10 mouse cellular contexts compared by ENCODE assay signal in the genomic region with DNA sequence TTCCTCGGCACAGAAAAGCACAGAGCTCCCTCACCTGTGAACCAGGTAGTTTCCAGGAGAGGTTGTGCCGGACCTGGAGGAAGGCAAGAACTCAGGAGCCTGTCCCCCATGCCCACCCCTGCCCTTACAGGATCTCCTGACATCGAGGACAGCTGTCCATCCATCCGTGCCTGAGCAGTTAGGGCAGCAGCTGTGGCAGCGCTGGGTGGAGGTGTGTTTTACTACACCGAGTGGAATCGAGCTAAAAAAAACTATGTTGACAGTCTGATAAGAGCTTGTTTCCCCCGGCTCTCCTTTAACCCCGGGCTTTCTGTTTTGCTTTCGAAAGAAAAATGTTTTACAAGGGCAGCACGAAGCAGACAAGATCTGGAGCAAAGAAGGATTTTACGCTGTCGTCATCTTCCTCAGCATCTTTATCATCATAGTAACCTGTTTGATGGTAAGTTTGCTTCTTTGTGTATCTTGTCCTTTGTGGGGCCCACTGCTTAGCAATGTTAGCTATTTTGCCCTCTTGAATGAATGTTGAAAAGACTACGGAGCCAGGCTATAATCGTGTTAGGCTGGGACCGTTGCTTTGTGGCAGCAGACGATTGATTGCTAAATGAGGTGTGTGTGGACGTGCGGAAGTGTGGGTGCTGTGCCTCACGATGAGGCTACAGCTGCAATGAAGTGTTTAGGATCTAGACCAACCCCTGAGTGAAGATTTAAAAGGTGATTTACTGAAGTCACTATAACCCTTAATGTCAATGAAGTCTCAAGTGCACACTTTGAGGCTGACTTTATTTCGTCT.
DNase-seq lines count a peak whose midpoint lies in the region; ATAC-seq and TF ChIP-seq lines count a peak whose summit lies in the region.
"Had no signal": no experiment of that assay in that cellular context is flagged by ENCODE, and none has a peak within 500 bp of the region (broad histone marks: within the 10 kb centered on the region; RNA-seq: fewer than 3 reads in every experiment).

No protein-coding gene starts in this region.

- no peak for DNase-seq in lung, postnatal 36 days
- DNase-seq in liver, embryonic 13.5 days: no peak
- DNase-seq in left cerebral cortex, adult 9 months (ENCODE audit: low spot score in 2 of 2): no peak
- no peak for DNase-seq in left cerebral cortex, adult 8-10 months (ENCODE audit: low spot score in 2 of 2)
- DNase-seq in T-cell, adult 2 months (ENCODE audit: low spot score): no peak
- DNase-seq: thymus, postnatal 25 days had no signal

- H3K4me3 ChIP-seq in lung, embryonic 15.5 days: peak overlapping the region; percentile 27
- peak overlapping the region; percentile 6; the same call in 1 of the 2 replicates for H3K4me3 ChIP-seq in liver, embryonic 13.5 days (replicated peaks)
- peak overlapping the region; percentile 65 for H3K4me3 ChIP-seq in small intestine, adult 2 months (ENCODE audit: low read depth, low read length)

- H3K27ac ChIP-seq in lung, embryonic 15.5 days: no peak overlapping the region
- H3K27ac ChIP-seq in liver, embryonic 13.5 days: no peak overlapping the region
- H3K27ac ChIP-seq in small intestine, adult 2 months (ENCODE audit: insufficient read depth, low read depth, low read length): peak overlapping the region; percentile 88
- H3K27ac ChIP-seq: macrophage had no signal

- H3K9me3 ChIP-seq in lung, embryonic 15.5 days: no peaks in the 10 kb centered on the region
- H3K9me3 ChIP-seq in liver, embryonic 13.5 days (replicated peaks): no peaks in the 10 kb centered on the region

- no peak for ATAC-seq in lung, embryonic 15.5 days (ENCODE audit: borderline replicate concordance, extremely low read depth, low FRiP score, low TSS enrichment)
- peak; percentile 67 for ATAC-seq in granulocyte monocyte progenitor cell, adult 5-6 weeks (replicated peaks; ENCODE audit: poor library complexity, severe bottlenecking)
- no peak for ATAC-seq in liver, embryonic 13.5 days (ENCODE audit: low read depth)

- H3K4me2 ChIP-seq in lung, embryonic 15.5 days: peak overlapping the region; percentile 55
- H3K4me2 ChIP-seq in liver, embryonic 13.5 days: peak overlapping the region; percentile 37

- WGBS in lung, embryonic 15.5 days: 5% methylated on average over 21 of the region's 21 CpGs
- WGBS in liver, embryonic 13.5 days (ENCODE audit: insufficient replicate concordance): 40% methylated on average over 21 of the region's 21 CpGs
- 6% methylated on average over 21 of the region's 21 CpGs for WGBS in small intestine, adult 2 months

- no peaks in the 10 kb centered on the region for H3K36me3 ChIP-seq in lung, embryonic 15.5 days
- no peaks in the 10 kb centered on the region for H3K36me3 ChIP-seq in liver, embryonic 13.5 days
- no peaks in the 10 kb centered on the region for H3K36me3 ChIP-seq in small intestine, adult 2 months (ENCODE audit: control insufficient read depth, insufficient read depth, low read length)

- H3K9ac ChIP-seq in lung, embryonic 15.5 days: no peak overlapping the region
- no peak overlapping the region for H3K9ac ChIP-seq in liver, embryonic 13.5 days

- H3K27me3 ChIP-seq in lung, embryonic 15.5 days: peaks cover 5% of the 10 kb centered on the region; the same call in 1 of the 2 replicates
- H3K27me3 ChIP-seq in liver, embryonic 13.5 days: 0 out of 2 replicates have a peak, but pooled peaks cover 6% of the 10 kb centered on the region
- no peaks in the 10 kb centered on the region for H3K27me3 ChIP-seq in small intestine, adult 2 months (ENCODE audit: control insufficient read depth, insufficient read depth, low read length)

- H3K4me1 ChIP-seq in lung, embryonic 15.5 days: 0 out of 2 replicates have a peak, but pooled peaks cover 4% of the 10 kb centered on the region
- no peaks in the 10 kb centered on the region for H3K4me1 ChIP-seq in liver, embryonic 13.5 days (replicated peaks)
- peaks cover 5% of the 10 kb centered on the region; the same call in 1 of the 2 replicates for H3K4me1 ChIP-seq in small intestine, adult 2 months (ENCODE audit: control insufficient read depth, insufficient read depth, insufficient read length, low read length)

- no peak; the same call in 1 of the 2 replicates for TF ChIP-seq POLR2A in small intestine, adult 2 months (IDR thresholded peaks at IDR 0.05; ENCODE audit: low read depth, low read length)

- no peak for TF ChIP-seq CTCF in small intestine, adult 2 months (IDR thresholded peaks at IDR 0.05; ENCODE audit: extremely low read depth, insufficient read length, insufficient replicate concordance, low read depth, low read length)

Comparison
In these comparisons a context has a peak if more than half of its experiments do, and no peak if none do; other contexts are left out.
1. H3K4me3 ChIP-seq: peak in every context shown above with its lines; median percentile 65 in small intestine, adult 2 months; 27 in lung, embryonic 15.5 days; 6 in liver, embryonic 13.5 days.